Mouse (Mus musculus) CD8-positive naive resting alpha-beta T cell, adult 2 months (primary cell): ENCODE results near the gene Gm8180.
"Not testable (repeated sequence)": the region's sequence is repeated elsewhere in the genome, so short reads cannot be mapped to it uniquely, and the experiment has no call there.

Source experiments
- DNase-seq, 2 experiments: peaks; one replicate each; pipeline ENCODE4 v3.0.0; 2022; ENCODE audit warnings: low read depth in 2 of 2, low spot score in 2 of 2

Gene Gm8180

GRCm38 (mm10) chr14:43784645-43785044, at the start of gene Gm8180:
TSS of gene Gm8180 (minus strand) at chr14:43784745.
- DNase-seq: not testable (repeated sequence)

GRCm38 (mm10) chr14:43830385-43830784, 45.8 kb upstream of the Gm8180 start:
- not testable (repeated sequence) for DNase-seq

GRCm38 (mm10) chr14:43824176-43824575, 39.6 kb upstream of the Gm8180 start:
- not testable (repeated sequence) for DNase-seq

- DNase-seq: not testable (repeated sequence)
Measured at GRCm38 (mm10) chr14:43821869-43822268, 37.3 kb upstream of the Gm8180 start.

- not testable (repeated sequence) for DNase-seq
Measured at GRCm38 (mm10) chr14:43812458-43812857, 27.9 kb upstream of the Gm8180 start.

- DNase-seq: not testable (repeated sequence)
Measured at GRCm38 (mm10) chr14:43808142-43808541, 23.6 kb upstream of the Gm8180 start.

GRCm38 (mm10) chr14:43804435-43804834, 19.9 kb upstream of the Gm8180 start:
- not testable (repeated sequence) for DNase-seq

GRCm38 (mm10) chr14:43796905-43797470, 12.4 kb upstream of the Gm8180 start:
- DNase-seq: not testable (repeated sequence)

GRCm38 (mm10) chr14:43796069-43796904, 11.7 kb upstream of the Gm8180 start:
- DNase-seq: no peak

GRCm38 (mm10) chr14:43793811-43794210, 9.3 kb upstream of the Gm8180 start:
- not testable (repeated sequence) for DNase-seq

GRCm38 (mm10) chr14:43747566-43747965, 37.0 kb downstream of the Gm8180 start, which contains the start of gene Gm6526:
TSS of gene Gm6526 (plus strand) at chr14:43747866.
- DNase-seq: not testable (repeated sequence)
